Mouse (Mus musculus): ENCODE data around the gene Bbx. TPM values are rescaled to one million over a fixed set of nuclear protein-coding genes. Genes with fewer than 3 reads are reported as not detected.
A peak's percentile ranks its signal among the peaks of the same experiment; 100 is the strongest.

Gene Bbx
- polyA plus RNA-seq, 1 experiment = 4.6 TPM

GRCm38 (mm10) chr16:50309411-50310042 lies 122.7 kb downstream of the Bbx start:
- Histone ChIP-seq H3K4me2 (ENCODE audit: low read depth) (peak overlapping the region; percentile 72), H3ac (ENCODE audit: control insufficient read depth, insufficient read length) (no peak overlapping the region), H3K36me3 (ENCODE audit: control insufficient read depth, insufficient read depth) (no peaks in the 10 kb centered on the region), H3K79me2 (ENCODE audit: control insufficient read depth, insufficient read depth) (no peaks in the 10 kb centered on the region), H3K27me3 (ENCODE audit: control insufficient read depth, insufficient read depth, insufficient read length) (no peaks in the 10 kb centered on the region), H3K4me3 (no peak overlapping the region)
- TF ChIP-seq TCF3 (IDR thresholded peaks at IDR 0.05; ENCODE audit: insufficient read length, low read depth) (no peak), MYOD1 (IDR thresholded peaks at IDR 0.05; ENCODE audit: control insufficient read depth in 1 of 3, insufficient read length in 2 of 3, low read depth in 2 of 3) (peak in 1 of 3 experiments; percentile 8), E2F4 (IDR thresholded peaks at IDR 0.05; ENCODE audit: insufficient read depth) (no peak)

GRCm38 (mm10) chr16:50308256-50308655 lies 123.9 kb downstream of the Bbx start:
- Histone ChIP-seq H3ac (ENCODE audit: control insufficient read depth, insufficient read length) (no peak overlapping the region), H3K4me2 (ENCODE audit: low read depth) (no peak overlapping the region)

GRCm38 (mm10) chr16:50307231-50307630 lies 125.0 kb downstream of the Bbx start:
- peak overlapping the region; percentile 42 for H3K4me2 ChIP-seq (ENCODE audit: low read depth)
- TF ChIP-seq USF1 (IDR thresholded peaks at IDR 0.05; ENCODE audit: low read depth) (no peak), SRF (IDR thresholded peaks at IDR 0.05; ENCODE audit: control insufficient read depth, insufficient read length, low read depth) (no peak), CEBPB (IDR thresholded peaks at IDR 0.05; ENCODE audit: insufficient read depth, poor library complexity, severe bottlenecking) (no peak), MYOG (IDR thresholded peaks at IDR 0.05; ENCODE audit: control insufficient read depth in 1 of 3, insufficient read depth in 1 of 3, insufficient read length in 2 of 3, low read depth in 2 of 3) (peak in 2 of 3 experiments; percentile 19 to 20), POLR2A (IDR thresholded peaks at IDR 0.05; ENCODE audit: insufficient read length, low read depth) (no peak), MYOD1 (IDR thresholded peaks at IDR 0.05; ENCODE audit: control insufficient read depth in 1 of 3, insufficient read length in 2 of 3, low read depth in 2 of 3) (peak in 1 of 3 experiments; percentile 48)
- no peaks in the 10 kb centered on the region for H3K27me3 ChIP-seq (ENCODE audit: control insufficient read depth, insufficient read depth, insufficient read length)
- no peaks in the 10 kb centered on the region for H3K79me2 ChIP-seq (ENCODE audit: control insufficient read depth, insufficient read depth)
- H3K4me3 ChIP-seq = no peak overlapping the region
- no peaks in the 10 kb centered on the region for H3K36me3 ChIP-seq (ENCODE audit: control insufficient read depth, insufficient read depth)
- no peak overlapping the region for H3ac ChIP-seq (ENCODE audit: control insufficient read depth, insufficient read length)

More at GRCm38 (mm10) chr16:50308256-50308655, 123.9 kb downstream of the Bbx start:
- TF ChIP-seq TCF12 (IDR thresholded peaks at IDR 0.05; ENCODE audit: insufficient read depth, poor library complexity, severe bottlenecking) = no peak
- TF ChIP-seq SRF (IDR thresholded peaks at IDR 0.05; ENCODE audit: control insufficient read depth, insufficient read length, low read depth) = no peak
- TF ChIP-seq MAX (IDR thresholded peaks at IDR 0.05; ENCODE audit: low read depth) = no peak
- no peak for TF ChIP-seq MYOG (IDR thresholded peaks at IDR 0.05; ENCODE audit: control insufficient read depth in 1 of 3, insufficient read depth in 1 of 3, insufficient read length in 2 of 3, low read depth in 2 of 3)
- no peak for TF ChIP-seq POLR2A (IDR thresholded peaks at IDR 0.05; ENCODE audit: insufficient read length, low read depth)
- TF ChIP-seq TCF3 (IDR thresholded peaks at IDR 0.05; ENCODE audit: insufficient read length, low read depth) = no peak
- TF ChIP-seq E2F4 (IDR thresholded peaks at IDR 0.05; ENCODE audit: insufficient read depth) = no peak
- TF ChIP-seq POLR2AphosphoS2 (IDR thresholded peaks at IDR 0.05; ENCODE audit: insufficient read length, low read depth) = no peak
- no peak for TF ChIP-seq CEBPB (IDR thresholded peaks at IDR 0.05; ENCODE audit: insufficient read depth, poor library complexity, severe bottlenecking)
- TF ChIP-seq MYOD1 (IDR thresholded peaks at IDR 0.05; ENCODE audit: control insufficient read depth in 1 of 3, insufficient read length in 2 of 3, low read depth in 2 of 3) = no peak
- TF ChIP-seq REST (IDR thresholded peaks at IDR 0.05; ENCODE audit: insufficient read depth, insufficient read length) = no peak
- no peak for TF ChIP-seq USF1 (IDR thresholded peaks at IDR 0.05; ENCODE audit: low read depth)
- H3K36me3 ChIP-seq (ENCODE audit: control insufficient read depth, insufficient read depth) = no peaks in the 10 kb centered on the region
- no peaks in the 10 kb centered on the region for H3K27me3 ChIP-seq (ENCODE audit: control insufficient read depth, insufficient read depth, insufficient read length)
- no peak overlapping the region for H3K4me3 ChIP-seq
- no peaks in the 10 kb centered on the region for H3K79me2 ChIP-seq (ENCODE audit: control insufficient read depth, insufficient read depth)

GRCm38 (mm10) chr16:50306727-50307126 lies 125.5 kb downstream of the Bbx start:
- Histone ChIP-seq H3K4me3 (no peak overlapping the region), H3K27me3 (ENCODE audit: control insufficient read depth, insufficient read depth, insufficient read length) (no peaks in the 10 kb centered on the region), H3K79me2 (ENCODE audit: control insufficient read depth, insufficient read depth) (no peaks in the 10 kb centered on the region), H3K4me2 (ENCODE audit: low read depth) (peak overlapping the region; percentile 42), H3K36me3 (ENCODE audit: control insufficient read depth, insufficient read depth) (no peaks in the 10 kb centered on the region), H3ac (ENCODE audit: control insufficient read depth, insufficient read length) (no peak overlapping the region)
- TF ChIP-seq MYOG (IDR thresholded peaks at IDR 0.05; ENCODE audit: control insufficient read depth in 1 of 3, insufficient read depth in 1 of 3, insufficient read length in 2 of 3, low read depth in 2 of 3) = no peak
- TF ChIP-seq USF1 (IDR thresholded peaks at IDR 0.05; ENCODE audit: low read depth) = no peak
- no peak for TF ChIP-seq REST (IDR thresholded peaks at IDR 0.05; ENCODE audit: insufficient read depth, insufficient read length)
- no peak for TF ChIP-seq TCF12 (IDR thresholded peaks at IDR 0.05; ENCODE audit: insufficient read depth, poor library complexity, severe bottlenecking)
- TF ChIP-seq CEBPB (IDR thresholded peaks at IDR 0.05; ENCODE audit: insufficient read depth, poor library complexity, severe bottlenecking) = no peak
- TF ChIP-seq MAX (IDR thresholded peaks at IDR 0.05; ENCODE audit: low read depth) = no peak
- no peak for TF ChIP-seq MYOD1 (IDR thresholded peaks at IDR 0.05; ENCODE audit: control insufficient read depth in 1 of 3, insufficient read length in 2 of 3, low read depth in 2 of 3)
- no peak for TF ChIP-seq POLR2AphosphoS2 (IDR thresholded peaks at IDR 0.05; ENCODE audit: insufficient read length, low read depth)
- TF ChIP-seq E2F4 (IDR thresholded peaks at IDR 0.05; ENCODE audit: insufficient read depth) = no peak
- no peak for TF ChIP-seq POLR2A (IDR thresholded peaks at IDR 0.05; ENCODE audit: insufficient read length, low read depth)
- TF ChIP-seq SRF (IDR thresholded peaks at IDR 0.05; ENCODE audit: control insufficient read depth, insufficient read length, low read depth) = no peak
- TF ChIP-seq TCF3 (IDR thresholded peaks at IDR 0.05; ENCODE audit: insufficient read length, low read depth) = no peak

DNA sequence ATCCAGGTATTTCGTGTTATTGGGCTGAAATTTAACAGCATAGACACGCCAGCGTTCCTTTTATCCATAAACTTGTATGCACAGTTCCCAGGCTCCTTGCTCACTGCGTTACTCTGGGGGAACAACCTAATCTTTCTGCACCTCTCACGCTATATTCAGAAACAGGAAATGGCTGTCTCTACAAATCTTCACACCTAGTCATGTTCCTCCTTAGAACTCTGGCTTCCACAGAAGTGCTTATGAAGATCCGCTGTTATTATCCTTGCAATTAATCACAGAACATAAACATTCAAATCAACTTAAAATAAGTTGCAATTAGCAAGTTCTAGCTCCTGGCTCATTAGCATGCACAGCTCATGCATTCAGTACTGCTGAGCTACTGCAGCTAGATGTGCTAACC lies 127.0 kb downstream of the Bbx start:
- no peak for TF ChIP-seq SRF (IDR thresholded peaks at IDR 0.05; ENCODE audit: control insufficient read depth, insufficient read length, low read depth)
- TF ChIP-seq REST (IDR thresholded peaks at IDR 0.05; ENCODE audit: insufficient read depth, insufficient read length) = no peak
- TF ChIP-seq E2F4 (IDR thresholded peaks at IDR 0.05; ENCODE audit: insufficient read depth) = no peak
- TF ChIP-seq MYOD1 (IDR thresholded peaks at IDR 0.05; ENCODE audit: control insufficient read depth in 1 of 3, insufficient read length in 2 of 3, low read depth in 2 of 3) = no peak
- H3K27me3 ChIP-seq (ENCODE audit: control insufficient read depth, insufficient read depth, insufficient read length) = no peaks in the 10 kb centered on the region

More for the DNA sequence above, 127.0 kb downstream of the Bbx start:
- Histone ChIP-seq H3K79me2 (ENCODE audit: control insufficient read depth, insufficient read depth) (no peaks in the 10 kb centered on the region), H3K36me3 (ENCODE audit: control insufficient read depth, insufficient read depth) (no peaks in the 10 kb centered on the region), H3K4me2 (ENCODE audit: low read depth) (no peak overlapping the region), H3K4me3 (no peak overlapping the region), H3ac (ENCODE audit: control insufficient read depth, insufficient read length) (no peak overlapping the region)
